Mouse (Mus musculus): ENCODE measurements around the gene Phlda3. TPM values are rescaled to one million over a fixed set of nuclear protein-coding genes. Genes with fewer than 3 reads are reported as not detected.

Phlda3 gene
- polyA plus RNA-seq, 1 experiment from 2014 or later = 4.0 TPM

DNA sequence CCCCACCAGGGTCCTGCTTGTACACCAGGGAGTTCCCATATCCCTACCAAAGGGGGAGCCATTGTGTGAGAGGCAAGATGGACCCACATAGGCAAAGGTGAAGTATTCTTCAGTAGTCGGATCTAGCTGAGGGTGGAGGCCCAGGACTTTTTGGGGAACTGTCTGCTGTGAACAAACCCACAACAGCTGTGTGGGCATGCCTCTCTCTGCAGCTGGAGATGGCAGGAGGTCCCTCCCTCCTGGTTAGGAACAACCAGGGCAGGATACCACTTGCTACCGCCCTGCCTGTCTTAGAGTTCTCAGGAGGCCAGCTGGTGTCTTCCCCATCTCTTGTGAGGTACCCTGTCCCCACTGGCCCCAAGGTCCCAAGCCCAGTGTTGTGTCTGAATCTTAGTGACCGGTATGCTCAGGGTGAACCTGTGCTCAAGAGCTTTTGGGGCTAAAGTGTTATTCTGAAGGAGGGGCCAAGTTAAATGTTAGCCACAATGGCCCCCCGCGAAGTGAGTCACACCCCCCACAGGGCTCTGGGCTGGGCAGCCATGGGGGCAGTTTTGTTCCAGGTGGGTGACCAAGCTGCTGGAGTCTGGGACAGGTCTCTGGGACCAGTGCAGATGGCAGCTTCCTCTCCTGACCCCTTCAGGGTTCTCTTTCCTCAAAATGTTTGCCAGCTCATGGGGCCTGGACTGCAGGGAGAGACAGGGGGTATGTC, 47.9 kb downstream of the Phlda3 start:
- Histone ChIP-seq H3K36me3 (replicated peaks; ENCODE audit: insufficient read depth, low read length) (no peaks in the 10 kb centered on the region), H3K4me1 (ENCODE audit: insufficient read depth) (no peaks in the 10 kb centered on the region), H3K4me2 (ENCODE audit: low read depth, low read length) (no peak overlapping the region), H3K9me3 (ENCODE audit: low read length) (no peaks in the 10 kb centered on the region), H3K27ac (ENCODE audit: low read depth) (no peak overlapping the region), H3K27me3 (ENCODE audit: insufficient read depth, low read length) (peaks cover 29% of the 10 kb centered on the region), H3K9ac (replicated peaks) (no peak overlapping the region), H3K4me3 (ENCODE audit: low read depth, low read length) (no peak overlapping the region)
- WGBS (ENCODE audit: insufficient replicate concordance) = 61% methylated on average over 5 of the region's 5 CpGs
- DNase-seq = no peak
- no peak for TF ChIP-seq EP300 (IDR thresholded peaks at IDR 0.05; ENCODE audit: low read depth)
- no peak for TF ChIP-seq CTCF (IDR thresholded peaks at IDR 0.05; ENCODE audit: low read depth)
- ATAC-seq = no peak

DNA sequence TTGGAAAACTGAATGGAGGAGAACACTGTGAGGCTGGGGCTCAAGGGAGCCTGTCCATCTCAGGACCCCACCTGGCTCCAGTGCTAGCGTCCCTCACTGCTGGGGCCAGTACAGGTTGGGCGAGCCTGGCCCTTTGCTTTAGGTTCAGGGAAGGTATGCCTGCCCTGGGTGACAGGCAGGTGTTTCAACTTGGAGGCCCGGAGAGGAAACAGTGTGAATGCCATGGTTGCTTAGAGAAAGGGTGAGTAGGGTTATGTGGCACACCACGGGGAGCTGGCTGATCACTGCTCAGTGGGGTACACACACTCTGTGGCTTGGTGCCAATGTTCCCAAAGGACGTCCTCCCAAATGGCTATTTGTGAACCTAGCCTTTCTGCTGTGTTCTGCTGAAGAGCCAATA, 48.6 kb downstream of the Phlda3 start:
- ATAC-seq (no peak), DNase-seq (no peak)
- H3K9ac ChIP-seq (replicated peaks) = no peak overlapping the region
- H3K4me1 ChIP-seq (ENCODE audit: insufficient read depth) = no peaks in the 10 kb centered on the region
- no peak overlapping the region for H3K4me2 ChIP-seq (ENCODE audit: low read depth, low read length)
- TF ChIP-seq CTCF (IDR thresholded peaks at IDR 0.05; ENCODE audit: low read depth) = no peak
- TF ChIP-seq EP300 (IDR thresholded peaks at IDR 0.05; ENCODE audit: low read depth) = no peak
- WGBS (ENCODE audit: insufficient replicate concordance) = 75% methylated on average over 5 of the region's 5 CpGs
- H3K4me3 ChIP-seq (ENCODE audit: low read depth, low read length) = no peak overlapping the region
- H3K9me3 ChIP-seq (ENCODE audit: low read length) = no peaks in the 10 kb centered on the region
- H3K27me3 ChIP-seq (ENCODE audit: insufficient read depth, low read length) = peaks cover 35% of the 10 kb centered on the region
- H3K36me3 ChIP-seq (replicated peaks; ENCODE audit: insufficient read depth, low read length) = no peaks in the 10 kb centered on the region
- no peak overlapping the region for H3K27ac ChIP-seq (ENCODE audit: low read depth)

DNA sequence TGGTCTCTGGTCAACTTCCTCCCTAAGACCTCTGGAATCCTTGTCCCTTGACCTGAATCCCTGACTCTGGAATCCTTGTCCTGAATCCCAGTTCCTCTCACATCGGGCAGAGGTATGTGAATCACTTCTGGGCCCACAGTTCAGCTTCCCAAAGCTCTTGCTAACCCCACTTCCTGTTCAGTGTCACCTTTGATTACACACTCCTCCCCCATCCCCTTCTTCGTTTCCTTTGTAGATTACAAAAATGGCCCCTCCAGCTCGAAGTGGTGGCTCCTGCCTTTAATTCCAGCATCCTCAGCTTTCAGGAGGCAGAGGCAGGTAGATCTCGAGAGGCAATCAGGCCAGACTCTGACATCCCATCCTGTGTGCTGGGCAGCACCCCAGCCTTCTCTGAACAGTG, 51.7 kb downstream of the Phlda3 start:
- Histone ChIP-seq H3K27ac (ENCODE audit: low read depth) (no peak overlapping the region), H3K4me3 (ENCODE audit: low read depth, low read length) (no peak overlapping the region), H3K4me1 (ENCODE audit: insufficient read depth) (no peaks in the 10 kb centered on the region), H3K9me3 (ENCODE audit: low read length) (no peaks in the 10 kb centered on the region), H3K9ac (replicated peaks) (no peak overlapping the region), H3K27me3 (ENCODE audit: insufficient read depth, low read length) (peaks cover 53% of the 10 kb centered on the region), H3K4me2 (ENCODE audit: low read depth, low read length) (no peak overlapping the region), H3K36me3 (replicated peaks; ENCODE audit: insufficient read depth, low read length) (no peaks in the 10 kb centered on the region)
- TF ChIP-seq CTCF (IDR thresholded peaks at IDR 0.05; ENCODE audit: low read depth) (no peak), EP300 (IDR thresholded peaks at IDR 0.05; ENCODE audit: low read depth) (no peak)
- ATAC-seq (no peak), DNase-seq (no peak)
- WGBS (ENCODE audit: insufficient replicate concordance) = 25% methylated on average over 4 of the region's 4 CpGs

DNA sequence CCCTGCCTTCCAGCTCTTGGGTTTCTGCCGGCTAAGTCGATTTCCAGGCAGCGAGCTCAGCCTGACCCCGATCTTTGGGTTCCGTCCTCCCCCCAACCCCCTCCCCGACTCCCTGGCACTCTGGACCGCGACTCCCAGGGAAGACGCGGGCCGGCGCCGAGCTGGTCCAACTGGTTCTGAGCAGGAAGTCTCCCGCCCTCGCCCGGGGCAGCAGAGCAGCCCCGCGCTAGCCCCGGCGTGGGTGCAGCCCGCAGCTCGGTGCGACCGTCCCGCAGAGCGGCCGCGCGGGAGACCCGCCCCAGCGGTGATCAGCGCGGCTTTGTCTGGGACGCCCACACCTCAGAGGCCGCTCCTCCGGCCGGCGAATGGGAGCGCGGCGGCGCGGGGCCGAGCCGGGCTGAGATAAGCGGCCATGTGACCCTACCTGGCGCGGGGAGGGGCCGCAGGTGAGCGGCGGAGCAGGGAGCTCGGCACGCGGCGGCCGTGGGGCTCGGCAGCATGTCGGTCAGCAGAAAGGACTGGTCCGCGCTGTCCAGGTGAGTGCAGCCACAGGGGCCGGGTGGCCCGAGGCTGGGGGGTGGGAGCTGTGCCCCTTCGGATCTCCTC, 52.7 kb downstream of the Phlda3 start, which contains the start of gene Lad1:
Lad1 (plus strand) TSS at position 118 of the 606 bp plus-strand sequence.
- peaks cover 53% of the 10 kb centered on the region for H3K27me3 ChIP-seq (ENCODE audit: insufficient read depth, low read length)
- H3K4me1 ChIP-seq (ENCODE audit: insufficient read depth) = no peaks in the 10 kb centered on the region
- peak within 1 kb of the TSS; percentile 42 for H3K4me3 ChIP-seq (ENCODE audit: low read depth, low read length)
- DNase-seq (peak; percentile 41), ATAC-seq (peak; percentile 76)
- TF ChIP-seq EP300 (IDR thresholded peaks at IDR 0.05; ENCODE audit: low read depth) (no peak), CTCF (IDR thresholded peaks at IDR 0.05; ENCODE audit: low read depth) (no peak)
- peak within 1 kb of the TSS; percentile 72 for H3K4me2 ChIP-seq (ENCODE audit: low read depth, low read length)
- no peaks in the 10 kb centered on the region for H3K9me3 ChIP-seq (ENCODE audit: low read length)
- no peak within 1 kb of the TSS for H3K27ac ChIP-seq (ENCODE audit: low read depth)
- no peak within 1 kb of the TSS for H3K9ac ChIP-seq (replicated peaks)
- WGBS (ENCODE audit: insufficient replicate concordance) = 1% methylated on average over 50 of the region's 63 CpGs
- no peaks in the 10 kb centered on the region for H3K36me3 ChIP-seq (replicated peaks; ENCODE audit: insufficient read depth, low read length)

Other genes with a start within 250 kb of the Phlda3 start
- gene Nav1, start 158.8 kb upstream of the Phlda3 start, polyA plus RNA-seq (2015; fragmentation: Nextera tagmentation; extraction: Ambion mirVana) = 0.92 and 0.94 TPM in 2 replicates
- gene Csrp1, start 46.1 kb upstream of the Phlda3 start, polyA plus RNA-seq (2015; fragmentation: Nextera tagmentation; extraction: Ambion mirVana) = 23.5 and 25.9 TPM in 2 replicates
- 1.2 and 4.7 TPM in 2 replicates for gene Tnni1, start 13.3 kb downstream of the Phlda3 start, polyA plus RNA-seq (2015; fragmentation: Nextera tagmentation; extraction: Ambion mirVana)
- 0.42 and 0.77 TPM in 2 replicates for gene Lad1, start 52.5 kb downstream of the Phlda3 start, polyA plus RNA-seq (2015; fragmentation: Nextera tagmentation; extraction: Ambion mirVana)
- 3.2 and 3.6 TPM in 2 replicates for gene Tnnt2, start 70.2 kb downstream of the Phlda3 start, polyA plus RNA-seq (2015; fragmentation: Nextera tagmentation; extraction: Ambion mirVana)
- gene Pkp1, start 153.1 kb downstream of the Phlda3 start, polyA plus RNA-seq (2015; fragmentation: Nextera tagmentation; extraction: Ambion mirVana) = 0.05 TPM in 1 of 2 replicates, not detected in the other
- gene Igfn1, start 240.2 kb downstream of the Phlda3 start, polyA plus RNA-seq (2015; fragmentation: Nextera tagmentation; extraction: Ambion mirVana) = not detected in 2 replicates
- 56.4 and 57.4 TPM in 2 replicates for gene Tmem9, start 242.0 kb downstream of the Phlda3 start, polyA plus RNA-seq (2015; fragmentation: Nextera tagmentation; extraction: Ambion mirVana)